Mouse (Mus musculus): Measurements from ENCODE around the gene Tcp11.

GRCm38 (mm10) chr17:28048425-28048824 lies 32.0 kb downstream of the Tcp11 start:
- TF ChIP-seq POLR2A (IDR thresholded peaks at IDR 0.05; ENCODE audit: low read depth, low read length): no peak
- peak; percentile 62; the same call in 1 of the 2 replicates for TF ChIP-seq CTCF (IDR thresholded peaks at IDR 0.05; ENCODE audit: extremely low read depth, insufficient read length, insufficient replicate concordance, low read depth, low read length)

All from small intestine, adult 2 months (tissue).